Mouse (Mus musculus): Measurements from ENCODE around the gene Plekha8. TPM values are rescaled to one million over a fixed set of nuclear protein-coding genes. Genes with fewer than 3 reads are reported as not detected.
A peak's percentile ranks its signal among the peaks of the same experiment; 100 is the strongest.

Gene Plekha8
- total RNA-seq, 2 experiments from 2014 or later = 2.2 to 4.6 TPM

DNA sequence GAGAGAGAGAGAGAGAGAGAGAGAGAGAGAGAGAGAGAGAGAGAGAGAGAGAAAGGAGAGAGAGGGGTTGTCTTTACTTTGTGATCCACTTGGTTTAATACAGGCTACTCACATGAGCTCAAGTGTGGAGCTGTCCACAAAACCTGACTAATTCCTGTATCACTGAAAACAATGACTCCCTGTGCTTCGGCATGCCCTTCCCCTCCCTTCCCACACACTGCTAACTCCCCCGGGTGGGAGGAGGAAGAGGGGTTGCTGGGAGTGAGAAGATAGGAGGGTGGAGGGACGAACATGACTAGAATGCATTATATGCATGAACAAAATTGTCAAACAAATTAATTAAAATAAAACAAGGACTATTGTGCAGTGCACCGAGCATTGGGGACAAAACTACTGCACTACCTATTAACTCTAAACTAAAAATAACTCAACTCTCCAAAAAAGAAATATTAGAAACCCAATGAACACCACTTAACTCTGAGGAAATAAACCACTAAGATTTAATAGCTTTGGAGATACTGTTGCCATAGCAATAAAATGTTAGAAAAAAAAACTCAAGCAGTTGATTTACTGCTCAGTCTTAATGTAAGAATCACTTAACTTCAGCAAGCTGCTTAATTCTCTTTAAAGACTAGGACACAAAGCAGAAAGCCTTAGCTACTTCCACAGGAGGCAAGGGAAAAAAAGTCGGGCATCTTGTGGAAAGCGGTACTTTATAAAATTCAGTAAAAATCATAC, 21.5 kb upstream of the Plekha8 start:
- ATAC-seq (replicated peaks; ENCODE audit: poor library complexity, severe bottlenecking) = no peak

DNA sequence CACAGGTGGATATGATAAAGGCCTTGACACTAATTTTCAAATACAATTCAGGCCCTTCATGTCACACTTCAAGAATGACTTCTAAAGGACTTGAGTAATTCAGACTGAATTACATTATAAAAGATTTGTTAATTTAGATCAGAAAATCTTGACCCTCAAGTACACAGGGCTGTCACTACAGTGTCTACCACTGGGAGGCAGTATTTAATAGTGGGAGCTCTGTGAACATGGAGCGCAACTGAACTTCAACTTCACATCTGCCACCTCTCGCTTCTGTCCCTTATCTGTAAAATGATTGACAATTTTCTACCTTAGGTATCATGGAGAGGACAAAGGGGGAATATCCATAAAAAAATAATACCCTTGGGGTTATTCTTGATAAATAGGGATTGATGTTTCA, 8.7 kb upstream of the Plekha8 start:
- ATAC-seq (replicated peaks; ENCODE audit: poor library complexity, severe bottlenecking) = peak; percentile 63

DNA sequence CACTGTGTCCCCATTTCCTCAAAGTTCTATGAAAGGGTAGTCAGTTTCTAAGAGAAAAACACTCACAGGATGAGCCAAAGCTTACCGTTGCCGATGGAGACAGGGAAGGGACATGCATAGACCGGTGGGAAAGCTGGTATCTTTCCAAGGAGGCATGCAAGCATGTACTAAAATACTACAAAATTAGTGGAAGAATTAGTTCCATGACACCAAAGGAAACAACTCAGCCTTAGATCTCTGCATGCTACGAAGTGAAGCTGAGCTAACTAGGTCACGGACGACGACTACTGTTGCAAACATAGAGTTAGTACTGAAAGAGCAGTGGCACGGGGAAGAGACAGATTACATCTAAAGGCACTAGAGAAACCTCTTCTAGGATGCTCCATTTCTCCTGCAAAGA, 8.0 kb upstream of the Plekha8 start:
- no peak for ATAC-seq (replicated peaks; ENCODE audit: poor library complexity, severe bottlenecking)

DNA sequence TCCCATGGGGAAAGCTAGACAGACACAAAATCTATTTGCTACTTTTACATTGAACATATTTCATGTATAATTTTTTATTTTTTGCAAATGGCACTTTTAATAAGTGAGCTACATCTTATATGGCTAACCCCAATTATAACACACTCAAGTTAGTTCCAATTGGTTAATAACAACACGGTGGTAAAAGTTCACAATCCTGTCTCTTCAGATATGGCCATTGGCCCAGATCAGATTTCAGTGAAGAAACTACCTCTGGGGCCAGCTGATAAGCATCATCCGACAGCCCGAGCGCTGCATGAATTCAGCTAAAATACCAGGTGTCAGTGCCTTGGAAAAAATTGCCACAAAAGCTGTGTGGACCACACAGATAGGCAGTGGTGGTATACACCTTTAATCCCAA, 7.2 kb upstream of the Plekha8 start:
- no peak for ATAC-seq (replicated peaks; ENCODE audit: poor library complexity, severe bottlenecking)

DNA sequence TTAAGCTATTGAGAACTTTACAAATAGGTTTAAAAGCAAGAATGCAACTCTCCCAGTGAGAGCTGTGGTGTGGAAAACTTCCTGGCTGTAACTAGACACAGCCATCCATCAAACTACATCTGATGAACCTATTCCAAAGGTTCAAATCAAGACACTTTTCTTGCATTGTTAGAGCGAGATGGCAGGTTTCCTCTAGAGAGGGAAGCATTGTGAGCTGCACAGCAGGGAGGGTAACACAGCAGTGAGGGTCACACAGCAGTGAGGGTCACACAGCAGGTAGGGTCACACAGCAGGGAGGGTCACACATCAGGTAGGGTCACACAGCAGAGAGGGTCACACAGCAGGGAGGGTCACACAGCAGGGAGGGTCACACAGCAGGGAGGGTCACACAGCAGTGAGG, 6.7 kb upstream of the Plekha8 start:
- no peak for ATAC-seq (replicated peaks; ENCODE audit: poor library complexity, severe bottlenecking)

DNA sequence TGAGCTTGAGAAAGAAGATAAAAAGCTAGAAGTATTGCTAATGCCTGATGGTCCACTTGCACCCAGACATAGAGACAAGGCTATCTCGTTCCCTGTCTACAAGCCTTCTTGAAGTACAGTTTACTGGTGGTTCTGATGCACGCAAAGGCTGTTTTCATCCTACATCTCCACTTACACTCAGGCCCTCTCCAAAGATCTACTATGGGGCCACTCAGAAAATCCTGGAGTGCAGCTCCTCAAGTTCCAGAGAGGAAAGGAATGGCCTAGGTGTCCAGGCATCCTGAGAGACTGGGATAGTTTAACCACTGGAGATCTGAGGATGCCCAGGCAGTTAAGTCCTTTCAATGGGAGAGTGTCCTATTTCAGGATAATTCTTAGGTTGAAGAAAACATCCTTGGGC, 4.2 kb upstream of the Plekha8 start:
- no peak for ATAC-seq (replicated peaks; ENCODE audit: poor library complexity, severe bottlenecking)

DNA sequence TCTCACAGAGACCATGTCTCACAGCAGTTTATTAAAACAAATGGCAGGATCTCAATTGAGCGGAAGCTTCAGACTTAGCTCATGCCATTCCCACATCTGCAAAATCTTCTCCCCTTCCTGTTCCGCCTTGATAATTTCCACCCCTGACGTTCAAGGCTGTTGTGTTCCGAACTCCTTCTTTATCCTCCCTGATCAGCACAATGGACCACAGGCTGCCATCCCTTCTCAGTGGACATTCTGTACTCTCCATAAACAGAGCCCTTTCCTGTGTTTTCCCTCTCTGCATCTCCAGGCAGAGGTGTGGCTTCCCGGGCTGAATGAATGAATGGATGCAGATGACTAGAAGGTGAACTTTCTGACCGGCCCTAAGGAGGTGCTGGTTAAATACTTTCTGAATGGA, 3.1 kb upstream of the Plekha8 start:
- ATAC-seq (replicated peaks; ENCODE audit: poor library complexity, severe bottlenecking) = no peak

DNA sequence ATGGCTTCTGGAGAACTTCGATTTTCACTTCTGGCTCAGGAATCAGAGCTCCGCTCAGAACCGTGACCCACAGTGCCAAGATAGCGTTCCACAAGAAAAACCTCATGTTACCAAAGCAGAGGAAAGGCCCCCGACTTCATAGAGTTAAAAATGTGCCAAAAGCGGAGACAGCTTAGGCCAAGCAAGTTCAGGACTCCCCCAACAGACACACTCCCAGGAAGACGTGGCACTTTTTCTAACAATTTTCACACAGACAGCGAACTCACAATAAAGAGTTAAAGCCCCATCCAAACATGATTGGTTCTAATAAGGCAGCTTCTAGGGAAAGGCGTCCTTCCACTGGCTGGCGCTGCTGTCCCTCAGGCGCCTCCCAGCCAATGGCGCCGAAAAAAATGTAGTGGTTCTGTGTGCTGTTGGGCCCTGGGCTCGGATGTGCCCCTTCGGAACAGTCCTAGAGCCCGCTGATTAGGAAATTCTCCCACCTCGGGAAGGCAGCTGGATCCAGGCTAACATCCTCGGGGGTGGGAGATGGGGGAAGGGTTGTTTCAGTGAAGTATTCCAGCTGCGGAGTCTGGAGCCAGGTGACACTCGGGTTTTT, 1.9 kb upstream of the Plekha8 start:
- peak; percentile 78 for ATAC-seq (replicated peaks; ENCODE audit: poor library complexity, severe bottlenecking)

DNA sequence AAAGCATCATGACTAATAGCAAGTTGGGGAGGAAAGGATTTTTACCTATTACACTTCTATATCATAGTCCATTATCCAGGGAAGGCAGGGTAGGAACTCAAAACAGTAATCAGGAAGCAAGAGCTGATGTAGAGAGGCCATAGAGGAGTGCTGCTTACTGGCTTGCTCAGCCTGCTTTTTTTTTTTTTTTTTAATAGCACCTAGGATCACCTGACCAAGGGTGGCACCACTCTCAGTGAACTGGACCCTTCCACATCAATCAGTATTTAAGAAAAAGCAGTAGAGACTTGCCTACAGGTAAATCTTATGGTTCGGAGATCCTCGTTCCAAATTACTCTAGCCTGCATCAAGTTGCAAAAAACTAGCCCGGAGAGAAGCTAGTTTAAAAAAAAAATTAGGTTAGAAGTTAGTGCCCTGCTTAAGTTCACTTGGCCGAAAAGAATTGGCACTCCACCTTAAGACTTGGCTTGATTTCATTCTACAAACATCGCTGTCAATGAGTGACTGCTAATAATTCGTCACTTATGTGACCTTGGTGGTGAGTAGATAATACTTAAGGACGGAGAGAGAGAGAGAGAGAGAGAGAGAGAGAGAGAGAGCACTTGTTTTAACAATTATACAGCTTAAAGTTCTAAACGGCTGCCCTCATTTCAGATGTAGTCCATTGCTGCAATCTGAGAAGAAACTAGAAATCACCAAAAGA, 994 bp upstream of the Plekha8 start:
- ATAC-seq (replicated peaks; ENCODE audit: poor library complexity, severe bottlenecking) = no peak

DNA sequence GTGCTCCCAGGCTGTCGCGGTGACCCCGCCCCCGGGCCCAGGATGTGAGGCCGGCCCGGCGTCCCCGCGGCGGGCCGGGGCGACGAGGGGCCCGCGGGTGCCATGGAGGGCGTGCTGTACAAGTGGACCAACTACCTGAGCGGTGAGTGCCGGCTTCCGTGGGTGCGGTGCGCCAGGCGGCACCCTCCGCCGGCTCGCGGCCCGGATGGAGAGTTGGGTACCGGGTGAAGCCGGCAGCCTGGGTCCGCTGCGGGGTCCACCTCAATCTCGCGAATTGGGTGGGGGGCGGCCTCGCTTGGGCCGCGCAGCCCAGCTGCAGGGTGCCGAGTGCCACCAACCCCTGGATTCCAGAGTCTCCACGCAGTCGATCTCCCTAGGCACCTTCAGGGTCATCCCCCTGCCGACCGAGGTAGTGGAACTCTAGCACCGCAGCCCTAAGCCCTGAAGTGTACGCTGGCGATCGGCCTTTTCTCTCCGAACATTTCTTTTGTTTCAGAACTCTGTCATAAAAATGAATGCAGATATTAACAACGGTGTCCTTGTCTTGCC, 493 bp downstream of the Plekha8 start:
- 0 out of 2 replicates have a peak, but pooled peaks have one; percentile 18 for ATAC-seq (replicated peaks; ENCODE audit: poor library complexity, severe bottlenecking)

DNA sequence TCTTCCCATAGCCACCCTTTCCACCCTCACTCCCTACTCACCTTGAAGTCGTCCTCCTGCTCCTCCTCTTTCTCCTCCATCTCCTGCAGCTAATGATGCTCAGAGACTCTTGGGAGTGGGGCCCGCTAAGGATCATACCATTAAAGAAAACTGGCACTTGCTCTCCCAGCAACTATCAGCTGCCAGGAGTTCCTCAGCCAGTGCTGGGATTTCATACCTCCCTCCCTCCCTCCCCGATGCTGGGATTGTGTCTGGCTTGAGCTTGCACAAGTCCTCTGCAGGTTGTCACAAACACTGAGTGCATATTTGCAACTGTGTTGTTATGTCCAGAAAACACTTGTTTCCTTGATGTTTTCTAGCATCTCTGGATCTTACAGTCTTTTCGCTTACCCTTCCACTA, 2.3 kb downstream of the Plekha8 start, which contains the start of gene Fkbp14:
TSS of gene Fkbp14 (minus strand) at position 101 of the 400 bp plus-strand sequence.
- no peak for ATAC-seq (replicated peaks; ENCODE audit: poor library complexity, severe bottlenecking)

DNA sequence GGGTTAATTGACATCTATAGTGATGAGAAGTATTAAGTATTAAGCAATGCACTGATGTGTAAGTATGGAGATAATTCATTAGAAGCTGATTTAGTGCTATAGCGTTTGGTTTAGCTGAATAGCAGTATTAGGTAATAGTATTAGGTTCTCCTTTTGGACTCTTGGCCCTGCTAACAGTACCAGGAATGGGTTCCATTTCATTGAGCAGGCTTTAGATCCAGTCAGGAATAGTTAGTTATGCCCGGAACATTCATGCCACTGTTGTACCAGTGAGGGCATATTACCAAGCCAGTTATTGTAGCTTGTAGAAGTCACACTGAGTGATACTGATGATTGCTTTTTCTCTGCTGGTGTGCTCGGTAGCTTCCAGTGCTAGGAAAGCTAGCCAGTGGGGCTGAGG, 2.8 kb downstream of the Plekha8 start:
- no peak for ATAC-seq (replicated peaks; ENCODE audit: poor library complexity, severe bottlenecking)

DNA sequence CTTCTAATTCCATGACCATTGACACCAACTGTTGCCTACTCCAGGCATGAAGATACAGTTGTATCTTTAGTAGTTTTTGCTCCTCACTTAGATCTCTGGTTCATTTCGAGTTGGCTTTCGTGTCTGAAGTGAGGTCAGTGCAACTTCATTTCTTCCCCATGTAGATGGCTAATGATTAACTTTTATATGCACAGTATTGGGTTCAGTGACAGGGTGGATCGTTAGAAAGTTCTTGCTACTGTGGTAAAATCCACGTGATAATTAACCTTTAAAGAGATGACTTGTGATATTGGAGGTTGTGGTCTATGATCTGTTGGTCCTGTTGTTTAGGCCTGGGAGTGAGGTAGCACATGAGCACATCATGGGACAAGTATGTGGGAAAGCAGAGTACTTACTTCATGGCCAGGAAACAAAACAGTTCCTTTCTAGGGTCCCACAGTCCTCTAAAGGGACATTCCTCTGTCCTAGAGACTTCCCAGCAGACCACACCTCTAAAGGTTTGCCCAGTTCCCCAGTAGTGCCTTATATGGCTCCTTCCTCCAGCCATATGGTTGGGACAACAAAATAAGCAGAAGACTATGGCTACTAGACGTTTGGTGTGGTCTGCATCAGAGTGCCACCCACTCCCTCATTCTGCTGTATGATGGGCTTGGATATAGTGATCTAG, 5.9 kb downstream of the Plekha8 start:
- no peak for ATAC-seq (replicated peaks; ENCODE audit: poor library complexity, severe bottlenecking)

DNA sequence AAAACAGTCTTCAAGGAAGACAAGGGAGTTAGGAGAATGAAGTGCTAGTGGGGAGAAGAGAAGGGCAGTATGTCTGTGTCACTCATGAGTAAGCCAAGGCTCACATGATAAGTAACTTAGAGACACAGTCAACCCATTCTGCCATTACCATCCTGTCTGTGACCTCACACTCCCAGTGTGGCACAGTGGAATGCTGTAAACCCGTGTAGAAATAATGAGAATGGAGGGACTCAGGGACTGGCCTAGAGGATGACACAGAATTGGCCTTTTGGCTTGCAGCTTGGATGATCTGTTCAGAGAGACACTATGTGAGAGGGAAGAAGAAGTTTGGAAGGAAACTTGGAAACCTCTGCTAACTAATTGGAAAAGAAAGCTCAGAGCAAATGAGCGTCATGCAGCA, 8.0 kb downstream of the Plekha8 start:
- no peak for ATAC-seq (replicated peaks; ENCODE audit: poor library complexity, severe bottlenecking)

DNA sequence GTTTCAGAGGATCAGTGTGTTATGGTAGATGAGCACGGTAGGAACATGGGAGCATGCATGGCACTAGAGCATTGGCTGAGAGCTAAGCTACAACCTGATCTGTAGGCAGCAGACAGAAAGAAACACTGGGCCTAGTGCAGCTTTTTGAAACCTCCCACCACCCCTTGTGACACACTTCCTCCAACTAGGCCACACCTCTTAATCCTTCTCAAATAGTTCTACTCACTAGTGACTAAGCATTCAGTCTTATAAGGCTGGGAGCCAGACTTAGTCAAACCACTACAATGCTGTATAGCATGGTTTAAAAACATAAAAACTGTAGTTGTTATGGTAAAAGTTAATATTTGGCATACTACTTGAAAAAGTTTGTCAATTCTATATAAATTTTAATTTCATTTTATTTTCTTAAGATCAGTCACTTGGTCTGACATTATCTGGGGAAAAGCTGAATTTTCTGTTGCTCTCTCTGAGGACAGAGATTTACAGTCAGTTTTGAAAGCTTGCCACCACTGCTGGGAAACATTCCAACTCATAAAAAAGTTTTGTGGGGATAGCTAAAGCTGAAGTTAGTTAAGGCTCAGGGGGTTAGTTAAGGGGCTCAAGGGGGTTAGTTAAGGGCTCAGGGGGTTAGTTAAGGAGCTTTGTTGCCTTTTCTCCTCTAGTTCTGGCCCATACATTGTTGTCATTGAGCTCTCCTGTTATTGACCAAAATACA, 9.2 kb downstream of the Plekha8 start:
- ATAC-seq (replicated peaks; ENCODE audit: poor library complexity, severe bottlenecking) = no peak

DNA sequence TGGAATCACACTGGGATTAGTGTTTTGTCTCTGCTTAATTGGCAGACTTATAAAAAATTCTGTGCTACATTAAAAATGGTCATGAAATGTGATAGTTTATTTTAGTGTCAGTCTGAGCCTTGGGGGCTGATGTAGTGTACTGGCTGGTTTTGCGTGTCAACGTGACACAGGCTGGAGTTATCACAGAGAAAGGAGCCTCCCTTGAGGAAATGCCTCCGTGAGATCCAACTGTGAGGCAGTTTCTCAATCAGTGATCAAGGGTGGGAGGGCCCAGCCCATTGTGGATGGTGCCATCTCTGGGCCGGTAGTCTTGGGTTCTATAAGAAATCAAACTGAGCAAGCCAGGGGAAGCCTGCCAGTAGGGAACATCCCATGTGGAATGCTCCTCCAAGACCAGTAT, 11.3 kb downstream of the Plekha8 start:
- ATAC-seq (replicated peaks; ENCODE audit: poor library complexity, severe bottlenecking) = no peak

DNA sequence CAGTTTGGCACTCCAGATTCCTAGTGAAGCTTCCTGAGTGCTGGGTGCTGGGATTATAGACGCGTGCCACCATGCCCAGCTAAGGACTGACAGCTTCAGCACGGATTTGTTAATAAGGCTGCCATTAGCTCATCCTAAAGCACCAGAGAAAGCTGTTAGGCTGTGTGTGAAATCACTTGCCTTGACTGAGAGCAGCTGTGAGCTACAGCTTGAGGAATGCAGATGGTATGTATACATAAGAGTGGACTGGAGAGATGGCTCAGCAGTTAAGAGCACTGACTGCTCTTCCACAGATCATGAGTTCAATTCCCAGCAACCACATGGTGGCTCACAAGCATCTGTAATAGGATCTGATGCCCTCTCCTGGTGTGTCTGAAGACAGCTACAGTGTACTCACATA, 22.5 kb downstream of the Plekha8 start:
- ATAC-seq (replicated peaks; ENCODE audit: poor library complexity, severe bottlenecking) = no peak

DNA sequence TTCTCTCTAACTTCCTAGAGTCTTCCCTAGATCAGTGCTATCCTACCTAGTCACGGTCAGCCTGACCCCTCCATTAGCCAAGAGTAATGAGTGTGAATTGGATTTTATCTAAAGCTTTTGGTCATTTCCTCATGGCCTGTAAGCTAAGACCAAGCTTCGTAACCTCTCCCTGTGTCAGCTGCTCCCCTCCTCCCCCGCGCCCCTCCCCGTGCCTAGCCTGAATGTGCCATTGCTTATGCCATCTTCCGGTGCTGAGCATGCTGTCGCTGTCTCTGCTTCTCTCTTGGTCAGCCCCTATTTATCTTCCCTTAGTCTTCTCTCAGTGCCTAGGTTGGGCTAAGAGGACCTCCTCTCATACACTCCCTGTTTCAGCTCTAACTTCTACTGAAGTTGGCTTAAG, 24.6 kb downstream of the Plekha8 start:
- no peak for ATAC-seq (replicated peaks; ENCODE audit: poor library complexity, severe bottlenecking)

DNA sequence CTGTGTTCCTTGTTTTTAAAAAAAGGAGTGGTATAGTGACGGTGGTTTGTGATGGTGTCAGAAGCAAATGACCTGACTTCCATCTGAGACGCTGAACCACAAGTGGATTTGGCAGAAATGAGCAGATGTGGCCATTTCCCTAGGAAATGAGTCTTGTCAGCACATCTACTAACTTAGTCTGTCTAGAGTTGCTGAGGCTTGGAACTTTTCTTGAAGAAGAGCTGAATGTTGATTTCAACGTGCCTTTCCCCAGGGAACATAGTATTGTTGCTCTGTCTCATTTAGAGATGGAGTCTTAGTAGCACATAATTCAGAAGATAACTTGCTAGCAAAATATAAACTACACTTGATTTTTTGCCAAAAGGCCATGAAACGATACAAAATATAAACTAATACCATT, 25.4 kb downstream of the Plekha8 start:
- no peak for ATAC-seq (replicated peaks; ENCODE audit: poor library complexity, severe bottlenecking)

DNA sequence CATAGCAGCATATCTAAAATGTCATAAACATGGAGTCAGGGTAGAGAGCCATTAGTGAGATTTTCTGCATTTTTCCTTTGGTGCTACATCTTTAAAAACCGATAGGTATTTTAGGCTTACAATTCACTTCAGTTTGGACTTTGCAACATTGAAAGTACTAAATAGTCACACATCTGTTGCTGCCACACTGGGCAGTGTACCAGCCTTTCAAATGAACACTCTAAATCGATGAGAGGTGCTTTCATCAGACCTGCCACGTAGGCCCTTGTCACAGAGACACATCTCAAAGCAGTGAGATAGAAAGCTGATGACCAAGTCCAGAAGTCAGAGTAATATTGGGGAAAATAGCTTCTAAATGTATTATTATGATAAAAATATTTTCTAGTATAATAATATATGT, 33.5 kb downstream of the Plekha8 start:
- ATAC-seq (replicated peaks; ENCODE audit: poor library complexity, severe bottlenecking) = no peak

All from granulocyte monocyte progenitor cell, adult 5-6 weeks (primary cell).